Mouse (Mus musculus) erythroblast, embryonic 14.5 days (primary cell): Measurements from ENCODE around the gene Ehbp1l1.

Experiments used
- GATA1 ChIP-seq: IDR thresholded peaks from 2 replicates; pipeline ENCODE4 v1.6.1; 2012; ENCODE audit warnings: low read length, inconsistent platforms, mixed read lengths
- TAL1 ChIP-seq: IDR thresholded peaks from 3 replicates; pipeline ENCODE4 v1.6.1; 2012; ENCODE audit warnings: low read length, inconsistent platforms, mixed read lengths

DNA sequence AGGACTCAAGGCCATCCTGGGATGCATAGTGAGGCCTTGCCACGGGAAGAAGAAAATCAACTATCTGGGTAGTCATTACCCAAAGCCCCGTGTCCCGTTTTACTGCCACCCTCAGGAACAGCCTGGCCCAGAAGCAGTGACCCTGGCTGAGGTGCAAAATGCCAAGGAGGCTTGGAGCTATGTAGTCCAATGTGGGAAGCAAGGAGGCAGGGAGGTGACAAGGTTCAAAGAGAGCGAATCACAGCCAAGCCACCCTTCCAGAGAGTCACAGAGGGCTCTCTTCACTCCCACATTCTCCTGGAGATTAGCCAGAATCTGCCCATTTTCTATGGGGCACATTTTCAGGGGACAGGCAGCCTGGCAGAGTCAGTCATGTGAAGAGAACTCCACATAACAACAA lies 41.2 kb upstream of the Ehbp1l1 start:
- TF ChIP-seq TAL1: no peak
- TF ChIP-seq GATA1: no peak
